Mouse (Mus musculus): ENCODE data around the gene Traf2. TPM values are rescaled to one million over a fixed set of nuclear protein-coding genes. Genes with fewer than 3 reads are reported as not detected.
A peak's percentile ranks its signal among the peaks of the same experiment; 100 is the strongest.
"Not testable (repeated sequence)": the region's sequence is repeated elsewhere in the genome, so short reads cannot be mapped to it uniquely, and the experiment has no call there.

Traf2 gene
- polyA plus RNA-seq, 1 experiment from 2014 or later = 40.1 TPM

DNA sequence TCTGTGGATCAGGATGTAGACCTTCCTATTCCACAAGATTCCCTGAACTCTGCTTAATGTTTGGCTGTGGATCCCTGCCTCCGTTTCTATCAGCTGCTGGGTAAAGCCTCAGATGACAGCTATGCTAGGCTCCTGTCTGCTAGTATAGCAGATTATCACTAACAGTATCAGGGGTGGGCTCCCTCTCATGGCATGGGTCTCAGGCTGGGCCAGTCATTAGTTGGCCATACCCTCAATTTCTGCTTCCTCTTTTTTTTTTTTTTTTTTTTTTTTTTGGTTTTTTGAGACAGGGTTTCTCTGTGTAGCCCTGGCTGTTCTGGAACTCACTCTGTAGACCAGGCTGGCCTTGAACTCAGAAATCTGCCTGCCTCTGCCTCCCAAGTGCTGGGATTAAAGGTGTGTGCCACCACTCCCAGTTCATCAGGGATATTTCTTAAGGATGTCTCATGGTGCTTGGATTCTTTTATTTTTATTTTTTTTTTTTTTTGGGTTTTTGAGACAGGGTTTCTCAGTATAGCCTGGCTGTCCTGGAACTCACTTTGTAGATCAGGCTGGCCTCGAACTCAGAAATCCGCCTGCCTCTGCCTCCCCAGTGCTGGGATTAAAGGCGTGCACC, 6.5 kb upstream of the Traf2 start:
- H3K27ac ChIP-seq (replicated peaks) = not testable (repeated sequence)
- WGBS = 94% methylated on average over 4 of the region's 4 CpGs

GRCm38 (mm10) chr2:25551186-25551585, 4.4 kb upstream of the Traf2 start:
- Histone ChIP-seq H3K4me3 (no peak overlapping the region), H3K4me1 (0 out of 2 replicates have a peak, but pooled peaks cover 4% of the 10 kb centered on the region), H3K9me3 (no peaks in the 10 kb centered on the region), H3K36me3 (replicated peaks) (no peaks in the 10 kb centered on the region), H3K27me3 (replicated peaks; ENCODE audit: low read depth, poor library complexity, severe bottlenecking) (no peaks in the 10 kb centered on the region), H3K27ac (replicated peaks) (no peak overlapping the region)
- WGBS = 39% methylated on average over 5 of the region's 5 CpGs
- DNase-seq (ENCODE audit: low spot score) = peak; percentile 35

More for the DNA sequence above, 6.5 kb upstream of the Traf2 start:
- H3K36me3 ChIP-seq (replicated peaks); DNase-seq (ENCODE audit: low spot score); H3K4me3 ChIP-seq; H3K27me3 ChIP-seq (replicated peaks; ENCODE audit: low read depth, poor library complexity, severe bottlenecking); H3K9me3 ChIP-seq: not testable (repeated sequence)
- H3K4me1 ChIP-seq = peaks cover 15% of the 10 kb centered on the region

DNA sequence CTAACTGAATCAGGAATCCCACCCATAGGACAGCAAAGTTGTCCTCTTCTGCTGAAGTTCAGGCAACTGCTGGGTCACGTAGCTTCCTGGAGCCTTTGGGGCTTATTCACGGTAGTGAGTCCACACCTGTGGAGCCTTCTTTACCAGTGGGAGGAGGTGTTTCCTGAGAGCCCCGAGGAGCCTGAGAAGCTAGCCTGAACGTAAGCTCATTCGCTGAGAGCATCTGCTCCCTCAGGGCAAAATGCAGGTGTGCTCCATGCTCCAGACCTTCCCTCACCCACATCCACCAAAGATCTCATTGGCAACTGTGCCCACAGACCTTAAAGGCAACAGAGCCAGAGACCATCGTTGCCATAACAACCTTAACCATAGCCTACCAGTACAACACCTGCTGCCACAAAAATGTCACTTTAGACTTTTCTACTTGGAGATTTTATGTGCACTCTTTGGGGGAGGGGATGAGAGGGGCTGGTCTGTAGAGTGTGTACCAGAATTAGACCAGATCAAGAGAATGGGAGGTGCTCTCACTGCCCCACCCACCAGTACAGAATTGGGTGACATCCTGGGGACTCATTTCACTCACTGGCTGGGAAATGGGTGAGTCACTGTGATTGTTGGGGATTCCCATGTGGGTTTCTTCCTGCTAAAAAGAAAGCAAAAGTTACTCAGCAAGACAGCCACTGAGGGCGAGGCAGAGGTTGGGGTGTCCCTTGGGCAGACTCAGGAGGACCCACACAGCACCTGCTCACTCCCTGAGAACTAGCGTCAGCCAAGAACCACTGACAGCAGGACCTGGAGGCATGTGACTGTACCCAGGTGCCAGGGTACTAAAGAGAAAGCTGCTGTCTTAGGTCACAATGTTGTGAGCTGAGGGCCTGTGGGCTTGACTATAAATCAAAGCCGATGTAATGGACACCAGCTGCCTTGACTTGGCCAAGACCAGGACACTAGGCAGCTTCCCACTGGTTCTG, 2.6 kb upstream of the Traf2 start:
- WGBS = 79% methylated on average over 9 of the region's 9 CpGs
- Histone ChIP-seq H3K9me3 (no peaks in the 10 kb centered on the region), H3K4me1 (peaks cover 16% of the 10 kb centered on the region), H3K36me3 (replicated peaks) (peaks cover 8% of the 10 kb centered on the region; the same call in 1 of the 2 replicates), H3K4me3 (no peak overlapping the region), H3K27me3 (replicated peaks; ENCODE audit: low read depth, poor library complexity, severe bottlenecking) (no peaks in the 10 kb centered on the region), H3K27ac (replicated peaks) (0 out of 2 replicates have a peak overlapping the region, but pooled peaks have one; percentile 25)
- no peak for DNase-seq (ENCODE audit: low spot score)

DNA sequence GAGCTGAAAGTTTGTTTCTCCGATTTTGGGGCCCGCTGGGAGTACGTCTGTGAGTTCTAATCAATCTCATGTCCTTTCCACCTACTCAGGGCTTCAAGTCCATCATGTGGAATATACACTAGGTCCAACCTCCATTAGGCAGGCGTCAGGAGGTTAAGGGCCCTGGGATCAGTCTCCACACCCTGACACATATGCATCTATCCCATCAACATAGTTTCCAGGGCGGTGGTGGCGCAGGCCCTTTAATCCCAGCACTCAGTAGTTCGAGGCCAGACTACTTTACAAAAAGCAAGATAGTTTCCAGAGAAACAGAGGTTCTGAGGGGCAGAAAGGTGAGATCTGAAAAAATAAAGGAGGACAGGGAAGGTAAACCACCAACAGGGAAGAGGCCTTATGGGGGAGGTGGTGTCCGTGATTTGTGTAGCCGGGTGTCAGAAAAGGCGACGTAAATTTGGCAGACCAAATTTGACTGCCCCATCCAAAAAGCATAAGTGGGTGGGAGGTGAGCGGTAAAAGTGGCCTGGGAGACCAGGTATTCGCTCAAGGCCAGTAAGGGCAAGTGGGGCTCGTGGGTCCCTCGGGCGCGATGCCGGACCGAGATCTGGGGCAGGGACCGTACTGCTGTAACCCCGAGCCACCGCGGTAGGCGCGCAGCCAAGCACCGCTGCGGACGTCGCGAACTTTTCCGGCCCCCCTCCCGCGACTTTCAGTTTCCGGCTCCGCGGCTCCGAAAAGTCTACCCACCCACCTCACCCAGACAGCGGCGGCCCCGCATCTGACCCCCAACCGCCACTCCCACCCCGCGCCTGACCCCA, 537 bp downstream of the Traf2 start:
- Histone ChIP-seq H3K4me1 (peaks cover 25% of the 10 kb centered on the region), H3K9me3 (no peaks in the 10 kb centered on the region), H3K4me3 (peak overlapping the region; percentile 60), H3K36me3 (replicated peaks) (peaks cover 15% of the 10 kb centered on the region; the same call in 1 of the 2 replicates), H3K27ac (replicated peaks) (peak overlapping the region; percentile 91), H3K27me3 (replicated peaks; ENCODE audit: low read depth, poor library complexity, severe bottlenecking) (no peaks in the 10 kb centered on the region)
- 10% methylated on average over 43 of the region's 43 CpGs for WGBS
- no peak for DNase-seq (ENCODE audit: low spot score)

DNA sequence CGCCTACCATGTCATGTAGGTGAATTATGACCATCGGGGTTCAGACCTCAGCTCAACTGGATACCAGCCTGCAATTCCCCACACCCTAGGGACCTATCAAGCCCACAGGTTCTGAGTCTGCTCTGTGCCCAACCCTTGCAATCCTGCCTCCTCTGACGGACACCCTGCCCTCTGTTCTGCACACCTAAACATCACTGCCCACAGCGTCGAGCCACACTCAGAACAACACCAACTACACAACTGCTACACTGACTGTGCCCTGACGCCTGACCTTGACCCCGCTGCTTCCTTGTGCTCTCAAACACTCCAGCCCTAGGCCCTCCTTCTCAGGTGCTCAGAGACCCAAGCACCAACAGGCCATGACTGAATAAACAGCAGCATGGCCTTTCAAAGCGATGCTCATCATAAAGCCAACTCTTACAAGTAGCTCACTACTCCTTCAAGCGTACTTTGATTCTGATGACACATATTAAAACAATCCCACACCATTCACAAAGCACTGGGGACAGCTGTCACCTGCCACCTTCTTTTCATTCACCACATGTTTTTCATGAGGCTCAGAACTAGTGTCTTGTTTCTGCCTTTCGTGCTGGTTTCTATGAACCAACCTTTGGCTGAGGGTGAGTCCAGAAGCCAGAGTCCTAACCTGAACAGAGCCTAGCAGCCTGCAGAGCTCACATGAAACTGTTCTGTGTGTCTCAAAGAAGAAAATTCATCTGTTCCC, 4.9 kb downstream of the Traf2 start:
- Histone ChIP-seq H3K27me3 (replicated peaks; ENCODE audit: low read depth, poor library complexity, severe bottlenecking) (no peaks in the 10 kb centered on the region), H3K4me3 (no peak overlapping the region), H3K36me3 (replicated peaks) (peaks cover 54% of the 10 kb centered on the region), H3K9me3 (no peaks in the 10 kb centered on the region), H3K27ac (replicated peaks) (no peak overlapping the region), H3K4me1 (peaks cover 21% of the 10 kb centered on the region)
- DNase-seq (ENCODE audit: low spot score) = no peak
- WGBS = 88% methylated on average over 10 of the region's 10 CpGs

- Histone ChIP-seq H3K4me1 (peaks cover 15% of the 10 kb centered on the region), H3K27ac (replicated peaks) (no peak overlapping the region), H3K36me3 (replicated peaks) (peaks cover 66% of the 10 kb centered on the region), H3K27me3 (replicated peaks; ENCODE audit: low read depth, poor library complexity, severe bottlenecking) (no peaks in the 10 kb centered on the region), H3K9me3 (no peaks in the 10 kb centered on the region), H3K4me3 (no peak overlapping the region)
- 92% methylated on average over 4 of the region's 4 CpGs for WGBS
- DNase-seq (ENCODE audit: low spot score) = no peak
These were observed 6.2 kb downstream of the Traf2 start for GRCm38 (mm10) chr2:25540541-25540948.

DNA sequence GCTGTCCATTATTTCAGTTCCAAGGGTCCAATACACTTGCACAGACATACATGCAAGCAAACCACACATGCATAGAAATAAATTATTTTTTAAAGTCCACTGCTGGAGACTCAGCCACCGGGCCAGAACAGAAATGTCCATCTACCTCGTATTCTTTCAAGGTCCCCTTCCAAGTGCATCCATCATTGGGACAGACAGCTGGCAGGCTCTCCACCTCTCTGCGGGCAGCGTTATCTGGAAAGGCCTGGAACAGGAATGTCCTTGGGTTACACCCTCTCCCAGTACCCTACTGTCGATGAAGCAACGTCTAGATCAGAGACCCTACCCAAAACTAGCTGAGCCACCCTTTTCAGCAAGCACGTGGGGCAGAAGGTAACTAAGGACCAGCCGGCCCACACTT, 10.2 kb downstream of the Traf2 start:
- no peak overlapping the region for H3K4me3 ChIP-seq
- DNase-seq (ENCODE audit: low spot score) = no peak
- no peaks in the 10 kb centered on the region for H3K9me3 ChIP-seq
- no peaks in the 10 kb centered on the region; the same call in 1 of the 2 replicates for H3K4me1 ChIP-seq
- H3K36me3 ChIP-seq (replicated peaks) = peaks cover 92% of the 10 kb centered on the region
- H3K27me3 ChIP-seq (replicated peaks; ENCODE audit: low read depth, poor library complexity, severe bottlenecking) = no peaks in the 10 kb centered on the region
- WGBS = 92% methylated on average over 8 of the region's 8 CpGs
- H3K27ac ChIP-seq (replicated peaks) = no peak overlapping the region

DNA sequence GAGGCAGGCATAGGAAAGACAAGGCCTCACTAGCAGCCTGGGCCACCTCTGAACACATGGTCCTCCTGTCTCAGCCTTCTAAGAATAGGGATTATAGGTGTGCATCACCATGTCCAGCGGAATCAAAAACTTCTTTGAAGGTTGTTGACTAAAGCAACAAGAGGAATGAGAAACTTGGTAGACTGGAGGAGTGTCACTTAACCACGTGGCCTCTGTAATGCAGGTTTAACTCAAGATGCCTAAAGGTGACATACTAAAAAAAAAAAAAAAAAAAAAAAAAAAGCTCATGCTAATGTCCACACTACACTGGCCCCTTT, 11.9 kb downstream of the Traf2 start:
- no peak for DNase-seq (ENCODE audit: low spot score)
- Histone ChIP-seq H3K27ac (replicated peaks) (no peak overlapping the region), H3K36me3 (replicated peaks) (peaks cover 99% of the 10 kb centered on the region), H3K27me3 (replicated peaks; ENCODE audit: low read depth, poor library complexity, severe bottlenecking) (no peaks in the 10 kb centered on the region), H3K4me1 (no peaks in the 10 kb centered on the region), H3K9me3 (no peaks in the 10 kb centered on the region), H3K4me3 (no peak overlapping the region)
- WGBS = 96% methylated on average over 2 of the region's 2 CpGs

DNA sequence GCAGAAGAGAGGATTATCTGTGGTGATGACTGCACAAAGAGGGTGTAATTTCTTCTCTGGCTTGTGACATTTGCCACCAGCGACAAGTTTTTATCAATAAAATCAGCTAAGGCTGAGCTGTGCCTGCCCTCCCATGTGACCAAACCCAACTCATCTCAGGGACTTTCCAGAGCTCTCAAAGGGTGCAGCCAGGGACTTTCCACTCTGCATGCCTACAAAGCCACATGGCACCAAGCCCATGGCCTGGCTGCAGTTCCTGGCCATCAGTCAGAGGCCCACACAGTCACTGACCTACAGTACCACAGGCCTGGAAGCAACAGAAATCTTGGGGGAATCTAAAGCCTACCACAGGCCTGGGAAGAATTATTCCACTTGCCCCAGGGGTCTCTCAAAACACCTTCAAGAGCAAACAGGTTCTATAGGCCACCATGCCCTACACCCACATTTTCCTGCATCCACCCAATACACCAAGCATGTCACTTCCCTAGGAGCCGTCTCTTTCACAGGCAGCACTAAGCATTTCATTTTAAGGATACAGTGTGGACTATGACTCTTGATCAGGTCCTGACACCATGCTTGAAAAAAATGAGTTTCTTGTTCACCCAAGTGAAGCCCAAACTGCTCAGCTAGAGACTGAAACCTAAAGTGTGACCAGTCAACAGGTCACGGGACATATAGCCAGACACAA, 12.4 kb downstream of the Traf2 start:
- Histone ChIP-seq H3K27me3 (replicated peaks; ENCODE audit: low read depth, poor library complexity, severe bottlenecking) (no peaks in the 10 kb centered on the region), H3K4me1 (no peaks in the 10 kb centered on the region), H3K36me3 (replicated peaks) (peaks cover 99% of the 10 kb centered on the region), H3K4me3 (no peak overlapping the region), H3K9me3 (no peaks in the 10 kb centered on the region), H3K27ac (replicated peaks) (no peak overlapping the region)
- WGBS = 86% methylated on average over 3 of the region's 3 CpGs
- no peak for DNase-seq (ENCODE audit: low spot score)

DNA sequence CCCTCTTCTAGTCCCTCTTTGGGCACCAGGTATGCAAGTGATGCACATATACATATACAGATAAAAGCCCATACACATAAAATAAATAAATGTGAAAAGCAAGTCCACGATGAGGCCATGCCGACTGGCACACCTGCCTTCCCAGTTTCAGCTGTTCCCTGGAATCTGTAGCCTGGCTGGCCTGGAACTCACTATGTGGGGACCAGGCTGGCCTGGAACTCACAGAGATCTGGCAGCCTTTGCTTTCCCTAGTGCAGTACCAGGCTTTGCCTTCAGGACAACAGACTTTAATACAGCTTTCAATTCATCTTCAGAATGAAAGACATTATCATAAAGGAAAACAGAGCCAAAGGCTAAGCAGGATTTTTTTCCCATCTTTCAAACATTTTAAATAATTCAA, 13.0 kb downstream of the Traf2 start:
- H3K27me3 ChIP-seq (replicated peaks; ENCODE audit: low read depth, poor library complexity, severe bottlenecking) = no peaks in the 10 kb centered on the region
- H3K4me3 ChIP-seq = no peak overlapping the region
- H3K4me1 ChIP-seq = no peaks in the 10 kb centered on the region
- H3K27ac ChIP-seq (replicated peaks) = no peak overlapping the region
- H3K36me3 ChIP-seq (replicated peaks) = peaks cover 100% of the 10 kb centered on the region
- 89% methylated on average over 2 of the region's 2 CpGs for WGBS
- no peaks in the 10 kb centered on the region for H3K9me3 ChIP-seq
- no peak for DNase-seq (ENCODE audit: low spot score)

DNA sequence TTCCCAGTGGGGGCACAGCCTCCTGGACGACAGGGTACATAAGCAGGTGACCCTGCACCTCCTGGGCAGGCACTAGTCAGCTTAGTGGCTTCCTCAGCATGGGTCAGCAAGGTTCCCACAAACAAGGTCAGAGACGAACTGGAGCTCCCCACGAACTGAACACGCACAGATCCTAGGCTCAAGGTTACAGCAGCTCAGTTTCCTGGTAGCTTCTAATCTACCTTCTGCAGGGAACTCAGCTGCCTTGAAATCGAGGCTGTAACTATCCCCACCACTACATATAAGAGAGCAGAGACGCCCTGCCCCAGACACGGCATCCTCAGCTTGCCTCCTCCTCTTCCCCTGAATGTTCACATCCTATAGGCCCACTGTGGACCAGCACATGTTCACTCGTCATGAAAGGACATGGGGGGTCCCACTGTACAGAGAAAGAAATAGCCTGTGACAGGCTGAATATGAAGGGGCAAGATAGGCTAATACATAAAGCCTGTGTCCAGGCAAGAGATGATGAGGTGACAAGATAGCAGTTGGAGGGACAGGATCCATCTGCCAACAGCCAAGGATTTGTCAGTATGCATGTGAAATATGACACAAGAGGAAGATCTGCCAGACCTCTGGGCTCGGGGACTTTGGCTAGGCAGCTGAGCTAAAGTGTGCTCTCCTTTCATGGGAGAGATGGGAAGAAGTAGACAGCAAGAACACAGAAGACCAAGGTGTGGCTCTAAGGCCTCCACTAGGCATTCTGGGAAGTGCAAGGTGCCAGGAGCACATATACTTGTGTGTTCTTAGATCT, 20.0 kb downstream of the Traf2 start:
- Histone ChIP-seq H3K27ac (replicated peaks) (no peak overlapping the region), H3K36me3 (replicated peaks) (peaks cover 98% of the 10 kb centered on the region), H3K4me3 (no peak overlapping the region), H3K27me3 (replicated peaks; ENCODE audit: low read depth, poor library complexity, severe bottlenecking) (no peaks in the 10 kb centered on the region), H3K9me3 (no peaks in the 10 kb centered on the region), H3K4me1 (no peaks in the 10 kb centered on the region)
- WGBS = 89% methylated on average over 9 of the region's 9 CpGs
- no peak for DNase-seq (ENCODE audit: low spot score)

Measured in embryonic facial prominence, embryonic 10.5 days (tissue).